Mouse (Mus musculus): ENCODE data around the gene Gm12800. TPM values are rescaled to one million over a fixed set of nuclear protein-coding genes. Genes with fewer than 3 reads are reported as not detected.

Gm12800 gene
- polyA plus RNA-seq, 1 experiment: not detected

Other genes starting within 250 kb of the Gm12800 start
- 3.5 and 5.3 TPM in 2 replicates for gene Lepr, start 191.7 kb upstream of the Gm12800 start, polyA plus RNA-seq (2012; rRNA removed)
- gene B020004J07Rik, start 65.1 kb upstream of the Gm12800 start, polyA plus RNA-seq (2012; rRNA removed): not detected in 2 replicates
- not detected in 2 replicates for gene C130073F10Rik, start 15.3 kb upstream of the Gm12800 start, polyA plus RNA-seq (2012; rRNA removed)
- not detected in 2 replicates for gene Gm12794, start 31.3 kb downstream of the Gm12800 start, polyA plus RNA-seq (2012; rRNA removed)
- not detected in 2 replicates for gene Gm12790, start 71.9 kb downstream of the Gm12800 start, polyA plus RNA-seq (2012; rRNA removed)
- not detected in 2 replicates for gene Gm12789, start 77.5 kb downstream of the Gm12800 start, polyA plus RNA-seq (2012; rRNA removed)
- 8.7 and 11.5 TPM in 2 replicates for gene Pde4b, start 178.4 kb downstream of the Gm12800 start, polyA plus RNA-seq (2012; rRNA removed)